Mouse (Mus musculus) liver, embryonic 18 days (tissue): Measurements from ENCODE around the gene Cd300ld3. TPM values are rescaled to one million over a fixed set of nuclear protein-coding genes. Genes with fewer than 3 reads are reported as not detected.

Experiments
- polyA plus RNA-seq: library from polyadenylated mRNA; depleted of rRNA; stranded (reverse); fragments of >200 nt; gene quantifications from 2 replicates; pipeline ENCODE4 v1.2.3, GENCODE M21; 2012; rRNA removed

Gene Cd300ld3
- 1.1 and 1.3 TPM in 2 replicates for polyA plus RNA-seq

GRCm38 (mm10) chr11:115048259-115048658, at the start of gene Cd300ld3:
Gene Cd300ld3, minus strand, starts transcription at chr11:115048409.

GRCm38 (mm10) chr11:115091362-115091901, 43.2 kb upstream of the Cd300ld3 start, which contains the start of gene Rab37:
Gene Rab37, plus strand, starts transcription at chr11:115091431.

GRCm38 (mm10) chr11:115062077-115062476, 13.9 kb upstream of the Cd300ld3 start, which contains the start of gene Cd300e:
Gene Cd300e, minus strand, starts transcription at chr11:115062177.

GRCm38 (mm10) chr11:115037669-115038068, 10.5 kb downstream of the Cd300ld3 start, which contains the start of gene Cd300ld5:
Gene Cd300ld5, minus strand, starts transcription at chr11:115037769.

GRCm38 (mm10) chr11:115026912-115027311, 21.3 kb downstream of the Cd300ld3 start, which contains the start of gene Cd300ld4:
Gene Cd300ld4, minus strand, starts transcription at chr11:115027012.

GRCm38 (mm10) chr11:115016093-115016492, 32.1 kb downstream of the Cd300ld3 start, which contains the start of gene Cd300ld2:
Gene Cd300ld2, minus strand, starts transcription at chr11:115016193.

GRCm38 (mm10) chr11:115001474-115002040, 46.7 kb downstream of the Cd300ld3 start, which contains the start of gene Cd300c2:
Gene Cd300c2, minus strand, starts transcription at chr11:115001880.

Other genes with a start within 250 kb of the Cd300ld3 start
- not detected in 2 replicates for gene Gpr142, start 249.5 kb downstream of the Cd300ld3 start, polyA plus RNA-seq
- 10.7 and 12.3 TPM in 2 replicates for gene Gprc5c, start 197.3 kb downstream of the Cd300ld3 start, polyA plus RNA-seq
- gene Cd300a, start 158.4 kb downstream of the Cd300ld3 start, polyA plus RNA-seq, result 3.2 and 3.8 TPM in 2 replicates
- gene Cd300lb, start 114.0 kb downstream of the Cd300ld3 start, polyA plus RNA-seq, result 2.8 and 3.0 TPM in 2 replicates
- 0.32 and 0.46 TPM in 2 replicates for gene Cd300c, start 79.3 kb downstream of the Cd300ld3 start, polyA plus RNA-seq
- gene Cd300ld, start 58.5 kb downstream of the Cd300ld3 start, polyA plus RNA-seq, result 2.3 and 3.2 TPM in 2 replicates
- gene Cd300c2, start 46.5 kb downstream of the Cd300ld3 start, polyA plus RNA-seq, result 14.0 and 14.4 TPM in 2 replicates
- gene Cd300ld2, start 32.2 kb downstream of the Cd300ld3 start, polyA plus RNA-seq, result 0.10 TPM in 1 of 2 replicates, not detected in the other
- 0.19 and 0.23 TPM in 2 replicates for gene Cd300ld4, start 21.4 kb downstream of the Cd300ld3 start, polyA plus RNA-seq
- 0.29 and 0.49 TPM in 2 replicates for gene Cd300ld5, start 10.6 kb downstream of the Cd300ld3 start, polyA plus RNA-seq
- gene Cd300e, start 13.8 kb upstream of the Cd300ld3 start, polyA plus RNA-seq, result 1.1 and 1.2 TPM in 2 replicates
- gene Rab37, start 43.0 kb upstream of the Cd300ld3 start, polyA plus RNA-seq, result 2.2 and 2.3 TPM in 2 replicates
- 13.1 and 17.7 TPM in 2 replicates for gene Cd300lf, start 85.6 kb upstream of the Cd300ld3 start, polyA plus RNA-seq
- 53.4 and 55.4 TPM in 2 replicates for gene Slc9a3r1, start 114.9 kb upstream of the Cd300ld3 start, polyA plus RNA-seq
- 1.8 and 2.1 TPM in 2 replicates for gene Tmem104, start 139.1 kb upstream of the Cd300ld3 start, polyA plus RNA-seq
- gene Nat9, start 139.4 kb upstream of the Cd300ld3 start, polyA plus RNA-seq, result 12.4 and 14.7 TPM in 2 replicates
- 0.14 and 0.21 TPM in 2 replicates for gene Grin2c, start 218.8 kb upstream of the Cd300ld3 start, polyA plus RNA-seq
- 14.1 and 14.7 TPM in 2 replicates for gene Fdxr, start 228.6 kb upstream of the Cd300ld3 start, polyA plus RNA-seq
- gene Fads6, start 249.3 kb upstream of the Cd300ld3 start, polyA plus RNA-seq, result 14.5 and 16.9 TPM in 2 replicates